Mouse (Mus musculus): ENCODE data around the gene Nsdhl.

DNA sequence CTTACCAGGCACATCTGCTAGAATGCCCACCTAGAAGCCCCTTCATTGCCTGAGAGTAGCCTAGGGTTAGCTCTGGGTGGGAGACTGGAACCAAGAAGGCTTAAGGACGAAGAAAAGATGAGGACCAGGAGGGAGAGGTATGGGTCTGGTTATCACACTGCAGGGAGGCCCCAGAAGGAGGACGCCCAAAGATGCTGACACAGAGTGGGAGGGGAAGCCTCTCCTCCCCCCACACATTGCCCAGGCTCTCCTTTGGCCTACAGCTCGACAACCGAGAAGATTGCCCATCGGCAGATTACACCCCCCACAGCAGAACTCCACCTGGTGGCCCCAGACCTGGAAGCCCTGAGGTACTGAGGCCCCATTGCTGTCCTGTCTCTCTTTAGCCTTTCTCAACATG is 84.8 kb downstream of the Nsdhl start:
- TF ChIP-seq POLR2A (IDR thresholded peaks at IDR 0.05; ENCODE audit: control insufficient read depth in 1 of 2, insufficient read depth in 1 of 2, low read depth in 1 of 2, low read length in 2 of 2, poor library complexity in 1 of 2) (no peak), MYC (IDR thresholded peaks at IDR 0.05; ENCODE audit: low read depth, low read length) (no peak), MEF2A (IDR thresholded peaks at IDR 0.05; ENCODE audit: extremely low read depth, insufficient replicate concordance, low read depth, low read length, poor library complexity, severe bottlenecking) (no peak), ZC3H11A (IDR thresholded peaks at IDR 0.05; ENCODE audit: low read depth, low read length) (no peak), CTCF (IDR thresholded peaks at IDR 0.05 in 2 of 3, conservative IDR thresholded peaks at IDR 0.05 in 1 of 3; ENCODE audit: control insufficient read depth in 1 of 3, insufficient read depth in 1 of 3, low read depth in 2 of 3, low read length in 3 of 3, poor library complexity in 1 of 3, severe bottlenecking in 1 of 3) (no peak), E2F4 (IDR thresholded peaks at IDR 0.05; ENCODE audit: borderline replicate concordance, low read depth, low read length) (no peak), UBTF (IDR thresholded peaks at IDR 0.05; ENCODE audit: borderline replicate concordance, insufficient read depth, low read depth, low read length) (no peak), ZNF384 (IDR thresholded peaks at IDR 0.05; ENCODE audit: low read depth, low read length) (no peak), TCF12 (IDR thresholded peaks at IDR 0.05; ENCODE audit: low read depth, low read length) (no peak), ELF1 (IDR thresholded peaks at IDR 0.05; ENCODE audit: low read depth, low read length) (no peak), TAL1 (IDR thresholded peaks at IDR 0.05; ENCODE audit: low read length) (no peak), KAT2A (conservative IDR thresholded peaks at IDR 0.05; ENCODE audit: low read depth, low read length) (no peak), MAFK (IDR thresholded peaks at IDR 0.05; ENCODE audit: borderline replicate concordance, low read depth, low read length) (no peak), POLR2AphosphoS5 (IDR thresholded peaks at IDR 0.05; ENCODE audit: borderline replicate concordance, low read depth, low read length) (no peak)

Data from MEL (cell line).